Mouse (Mus musculus) CH12F3 (cell line): ENCODE results near the gene Klra10.
"Not testable (repeated sequence)": the region's sequence is repeated elsewhere in the genome, so short reads cannot be mapped to it uniquely, and the experiment has no call there.

Experiments
- in situ Hi-C: fragments of 300-500 bp; cut with MboI; formaldehyde crosslinking; loops from 2 replicates; pipeline ENCODE4 v1.14.3; 2020; ENCODE audit warnings: low sequenced_read_pairs

Gene Klra10

GRCm38 (mm10) chr6:130281828-130282227, at the start of gene Klra10:
Gene Klra10, minus strand, starts transcription at chr6:130281928.
- in situ Hi-C loops, result not testable (repeated sequence)

- in situ Hi-C loops, result no loop called here
These were observed 6.4 kb upstream of the Klra10 start for GRCm38 (mm10) chr6:130287984-130288649.

- in situ Hi-C loops, result no loop called here
These were observed 26.4 kb downstream of the Klra10 start for GRCm38 (mm10) chr6:130255326-130255725.

GRCm38 (mm10) chr6:130237536-130237935, 44.2 kb downstream of the Klra10 start:
- in situ Hi-C loops, result no loop called here

GRCm38 (mm10) chr6:130236635-130237034, 45.1 kb downstream of the Klra10 start:
- in situ Hi-C loops, result no loop called here

GRCm38 (mm10) chr6:130233222-130233621, 48.5 kb downstream of the Klra10 start, which contains the start of gene Klra7:
Gene Klra7, minus strand, starts transcription at chr6:130233322.
- in situ Hi-C loops, result no loop called here
